Mouse (Mus musculus) intestine, embryonic 14.5 days (tissue): ENCODE measurements around the gene Erp27. TPM values are rescaled to one million over a fixed set of nuclear protein-coding genes. Genes with fewer than 3 reads are reported as not detected.
"Not testable (repeated sequence)": the region's sequence is repeated elsewhere in the genome, so short reads cannot be mapped to it uniquely, and the experiment has no call there.

Experiments
- ATAC-seq: fragments of 200-750 bp; cut with Nextera tagmentation; replicated peaks from 2 replicates; pipeline ENCODE4 v1.8.0; 2017; ENCODE audit warnings: low read depth, moderate number of reproducible peaks, moderate TSS enrichment, moderate library complexity; ENCODE audit not compliant: low FRiP score, low TSS enrichment
- DNase-seq: peaks from one replicate; pipeline ENCODE4 v3.0.0-alpha.2; 2018; ENCODE audit warnings: low spot score
- H3K27ac ChIP-seq: fragments of 300-500 bp; sonication (generic); 2 replicates; pipeline ENCODE4 v1.5.1; 2014; ENCODE audit warnings: low read depth, mild to moderate bottlenecking, control low read depth
- H3K27me3 ChIP-seq: fragments of 300-500 bp; sonication (generic); replicated peaks from 2 replicates; pipeline ENCODE4 v1.6.1; 2014; ENCODE audit warnings: low read length, control low read depth; ENCODE audit not compliant: control insufficient read depth, insufficient read depth
- H3K36me3 ChIP-seq: fragments of 300-500 bp; sonication (generic); 2 replicates; pipeline ENCODE4 v1.6.1; 2014; ENCODE audit warnings: low read length, control low read depth; ENCODE audit not compliant: control insufficient read depth, insufficient read depth
- H3K4me1 ChIP-seq: fragments of 300-500 bp; sonication (generic); replicated peaks from 2 replicates; pipeline ENCODE4 v1.6.1; 2014; ENCODE audit warnings: low read length, control low read depth, mixed read lengths; ENCODE audit not compliant: control insufficient read depth, insufficient read depth
- H3K4me2 ChIP-seq: fragments of 300-500 bp; sonication (generic); 2 replicates; pipeline ENCODE4 v1.6.1; 2014; ENCODE audit warnings: low read length
- H3K4me3 ChIP-seq: fragments of 300-500 bp; sonication (generic); 2 replicates; pipeline ENCODE4 v1.5.1; 2014; ENCODE audit warnings: low read depth, low read length, control low read depth, mixed read lengths
- H3K9ac ChIP-seq: fragments of 300-500 bp; sonication (generic); 2 replicates; pipeline ENCODE4 v1.6.1; 2014; ENCODE audit warnings: mild to moderate bottlenecking, low read length
- H3K9me3 ChIP-seq: fragments of 300-500 bp; sonication (generic); 2 replicates; pipeline ENCODE4 v1.6.1; 2016; ENCODE audit warnings: low read length, control low read depth; ENCODE audit not compliant: control insufficient read depth
- WGBS: fragments of 180-500 bp; shearing (Covaris S2); extraction: QIAGEN DNeasy Blood & Tissue Kit; methylation state at CpG from one replicate; pipeline ENCODE4 v1.1.7; 2014; 5-methylcytosine and 5-hydroxymethylcytosine counted together
- polyA plus RNA-seq: library from polyadenylated mRNA; unstranded; fragments of >200 nt; fragmentation: Nextera tagmentation; extraction: Ambion mirVana; gene quantifications from 2 replicates; pipeline ENCODE4 v1.2.1, GENCODE M21; 2014

Erp27 gene
- polyA plus RNA-seq, 1 experiment from 2014 or later, result 6.0 TPM

GRCm38 (mm10) chr6:136894532-136895339, 27.2 kb downstream of the Erp27 start:
- Histone ChIP-seq H3K4me1 (peaks cover 20% of the 10 kb centered on the region), H3K4me2 (no peak overlapping the region), H3K36me3 (no peaks in the 10 kb centered on the region), H3K27me3 (no peaks in the 10 kb centered on the region), H3K4me3 (no peak overlapping the region), H3K9me3 (no peaks in the 10 kb centered on the region), H3K27ac (peak overlapping the region; percentile 47), H3K9ac (no peak overlapping the region)
- no peak for DNase-seq
- WGBS, result 32% methylated on average over 15 of the region's 15 CpGs
- no peak for ATAC-seq

GRCm38 (mm10) chr6:136892002-136892401, 30.0 kb downstream of the Erp27 start:
- WGBS, result 87% methylated on average over 2 of the region's 2 CpGs
- Histone ChIP-seq H3K36me3 (no peaks in the 10 kb centered on the region), H3K4me1 (peaks cover 13% of the 10 kb centered on the region), H3K9me3 (no peaks in the 10 kb centered on the region), H3K27ac (no peak overlapping the region), H3K9ac (no peak overlapping the region), H3K27me3 (no peaks in the 10 kb centered on the region), H3K4me3 (no peak overlapping the region), H3K4me2 (no peak overlapping the region)
- DNase-seq (no peak), ATAC-seq (no peak)

- DNase-seq, result no peak
- no peak for ATAC-seq
- Histone ChIP-seq H3K9ac (no peak overlapping the region), H3K27me3 (no peaks in the 10 kb centered on the region), H3K27ac (no peak overlapping the region), H3K36me3 (no peaks in the 10 kb centered on the region), H3K4me2 (no peak overlapping the region), H3K9me3 (no peaks in the 10 kb centered on the region), H3K4me1 (peaks cover 4% of the 10 kb centered on the region), H3K4me3 (no peak overlapping the region)
- 93% methylated on average over 6 of the region's 6 CpGs for WGBS
Measured at GRCm38 (mm10) chr6:136889554-136889953, 32.4 kb downstream of the Erp27 start.

- Histone ChIP-seq H3K36me3 (no peaks in the 10 kb centered on the region), H3K9ac (no peak overlapping the region), H3K4me1 (no peaks in the 10 kb centered on the region), H3K27me3 (no peaks in the 10 kb centered on the region), H3K4me3 (no peak overlapping the region), H3K9me3 (no peaks in the 10 kb centered on the region), H3K27ac (no peak overlapping the region), H3K4me2 (no peak overlapping the region)
- DNase-seq, result no peak
- WGBS, result 90% methylated on average over 6 of the region's 6 CpGs
- ATAC-seq, result no peak
Measured at GRCm38 (mm10) chr6:136889067-136889466, 32.9 kb downstream of the Erp27 start.

GRCm38 (mm10) chr6:136887854-136888253, 34.1 kb downstream of the Erp27 start:
- 33% methylated on average over 9 of the region's 9 CpGs for WGBS
- Histone ChIP-seq H3K4me1 (no peaks in the 10 kb centered on the region), H3K27me3 (no peaks in the 10 kb centered on the region), H3K9ac (no peak overlapping the region), H3K36me3 (no peaks in the 10 kb centered on the region), H3K4me3 (no peak overlapping the region), H3K9me3 (no peaks in the 10 kb centered on the region), H3K27ac (peak overlapping the region; percentile 10; the same call in 1 of the 2 replicates), H3K4me2 (no peak overlapping the region)
- ATAC-seq (no peak), DNase-seq (no peak)

- DNase-seq, H3K4me1 ChIP-seq, ATAC-seq, H3K27ac ChIP-seq, H3K4me2 ChIP-seq, H3K27me3 ChIP-seq, H3K36me3 ChIP-seq, H3K9ac ChIP-seq, H3K9me3 ChIP-seq, H3K4me3 ChIP-seq: not testable (repeated sequence)
- WGBS, result 48% methylated on average over 1 of the region's 1 CpGs
Measured at GRCm38 (mm10) chr6:136884766-136885165, 37.2 kb downstream of the Erp27 start.

- H3K27me3 ChIP-seq, result no peaks in the 10 kb centered on the region
- H3K36me3 ChIP-seq, result no peaks in the 10 kb centered on the region
- H3K9me3 ChIP-seq, result no peaks in the 10 kb centered on the region
- no peak overlapping the region for H3K27ac ChIP-seq
- H3K9ac ChIP-seq, result no peak overlapping the region
- ATAC-seq (no peak), DNase-seq (no peak)
- H3K4me3 ChIP-seq, result no peak overlapping the region
- H3K4me2 ChIP-seq, result no peak overlapping the region
- 93% methylated on average over 6 of the region's 6 CpGs for WGBS
- H3K4me1 ChIP-seq, result no peaks in the 10 kb centered on the region
Measured at GRCm38 (mm10) chr6:136883961-136884360, 38.0 kb downstream of the Erp27 start.

GRCm38 (mm10) chr6:136883431-136883915, 38.5 kb downstream of the Erp27 start:
- no peak overlapping the region for H3K9ac ChIP-seq
- no peaks in the 10 kb centered on the region for H3K27me3 ChIP-seq
- no peaks in the 10 kb centered on the region for H3K36me3 ChIP-seq
- no peak; the same call in 1 of the 2 replicates for ATAC-seq
- no peak overlapping the region for H3K27ac ChIP-seq
- H3K4me2 ChIP-seq, result no peak overlapping the region
- WGBS, result 70% methylated on average over 3 of the region's 3 CpGs
- H3K4me1 ChIP-seq, result no peaks in the 10 kb centered on the region
- no peaks in the 10 kb centered on the region for H3K9me3 ChIP-seq
- H3K4me3 ChIP-seq, result no peak overlapping the region
- DNase-seq, result no peak

GRCm38 (mm10) chr6:136881678-136882077, 40.3 kb downstream of the Erp27 start:
- Histone ChIP-seq H3K4me2 (no peak overlapping the region), H3K4me3 (no peak overlapping the region), H3K9ac (no peak overlapping the region), H3K27me3 (no peaks in the 10 kb centered on the region), H3K4me1 (no peaks in the 10 kb centered on the region), H3K9me3 (no peaks in the 10 kb centered on the region), H3K27ac (no peak overlapping the region), H3K36me3 (no peaks in the 10 kb centered on the region)
- no peak for DNase-seq
- ATAC-seq, result no peak
- WGBS, result 64% methylated on average over 8 of the region's 8 CpGs
